Mouse (Mus musculus) kidney, adult 8-10 months (tissue): ENCODE measurements around the gene Ift172.
A peak's percentile ranks its signal among the peaks of the same experiment; 100 is the strongest.

ENCODE experiments used
- DNase-seq, 2 experiments: peaks; one replicate each; pipeline ENCODE4 v3.0.0; 2022

The Ift172 gene

DNA sequence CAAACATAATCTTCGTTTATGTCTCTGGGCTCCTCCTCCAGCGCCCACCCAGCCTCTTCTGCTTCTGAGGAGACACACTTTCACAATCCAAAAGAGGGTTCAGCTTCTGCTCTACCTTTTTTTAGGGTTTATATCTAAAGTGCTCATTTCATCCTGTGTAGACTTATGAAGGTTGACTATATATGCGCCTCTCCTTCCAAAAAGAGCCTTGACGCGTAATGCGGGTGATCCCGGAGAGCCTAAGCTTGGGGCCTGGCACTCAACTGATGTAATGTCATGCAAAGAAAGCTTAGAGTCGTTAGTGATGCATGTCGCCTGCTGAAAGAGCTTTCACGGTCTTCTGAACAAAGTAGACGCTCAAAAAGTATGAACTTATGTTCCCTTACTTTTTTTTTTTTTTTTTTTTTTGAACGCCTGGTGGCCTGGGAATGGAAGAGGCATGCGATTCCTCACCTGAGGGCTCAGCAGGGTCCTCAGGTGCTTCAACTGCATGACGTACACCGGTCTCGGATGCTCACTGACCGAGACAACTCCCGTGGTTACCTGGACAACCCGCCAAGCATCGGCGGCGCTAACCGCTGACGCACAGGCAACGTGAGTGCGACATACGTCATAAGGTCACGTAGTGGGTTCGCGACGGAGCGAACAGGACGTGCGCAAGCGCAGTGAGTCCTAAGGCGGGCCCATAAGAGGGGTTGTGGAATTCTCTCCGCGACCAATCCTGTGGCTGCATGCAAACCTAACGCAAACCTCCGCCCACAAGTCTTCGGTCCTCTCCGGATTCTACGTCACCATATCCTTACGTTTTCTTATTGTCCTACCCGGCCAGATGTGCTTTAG is at the start of gene Ift172:
TSS of gene Ift172 (minus strand) at position 596 of the 840 bp plus-strand sequence.
- peak; percentile 97 for DNase-seq

GRCm38 (mm10) chr5:31328255-31328654 is 37.3 kb upstream of the Ift172 start:
- peak; percentile 67 to 72 for DNase-seq

GRCm38 (mm10) chr5:31326850-31327249 is 35.9 kb upstream of the Ift172 start:
- DNase-seq: peak in 1 of 2 experiments; percentile 15

DNA sequence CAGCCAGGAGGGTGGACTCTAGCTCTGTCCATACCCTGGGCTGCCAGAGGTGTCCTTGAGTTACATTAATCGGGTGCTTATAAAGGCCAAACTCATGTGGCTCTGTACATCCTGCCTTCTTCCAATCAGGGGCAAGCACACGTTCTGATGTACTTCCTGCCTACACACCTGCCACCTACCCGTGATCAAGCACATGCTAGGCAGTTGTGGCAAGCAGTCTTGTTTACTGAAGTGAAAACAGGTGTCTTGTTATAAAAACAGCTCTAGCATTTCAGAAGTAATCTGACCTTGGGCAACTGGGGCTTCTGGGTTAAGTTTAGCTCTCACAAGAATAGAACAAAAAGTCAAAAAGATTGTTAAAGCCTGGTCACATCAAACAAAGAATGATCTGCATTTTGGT is 33.2 kb upstream of the Ift172 start:
- no peak for DNase-seq

DNA sequence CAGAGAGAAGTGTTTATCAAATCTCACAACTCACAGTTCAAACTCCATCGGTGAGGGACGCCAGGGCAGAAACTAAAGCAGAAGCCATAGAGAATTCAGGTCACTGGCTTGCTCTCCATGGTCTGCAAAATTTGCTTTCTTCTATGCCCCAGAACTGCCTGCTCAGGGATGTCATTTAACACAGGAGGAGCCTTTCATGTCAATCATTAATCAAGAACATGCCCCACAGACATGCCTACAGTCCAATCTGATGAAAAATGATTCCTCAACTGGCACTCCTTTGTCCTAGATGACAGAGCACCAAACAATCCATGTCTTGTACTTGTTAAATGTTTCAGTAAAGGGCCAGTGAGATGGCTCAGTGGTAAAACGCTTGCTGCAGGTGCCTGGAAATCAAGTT is 31.9 kb upstream of the Ift172 start:
- DNase-seq: peak; percentile 13 to 24

GRCm38 (mm10) chr5:31312806-31313205 is 21.9 kb upstream of the Ift172 start:
- no peak for DNase-seq

DNA sequence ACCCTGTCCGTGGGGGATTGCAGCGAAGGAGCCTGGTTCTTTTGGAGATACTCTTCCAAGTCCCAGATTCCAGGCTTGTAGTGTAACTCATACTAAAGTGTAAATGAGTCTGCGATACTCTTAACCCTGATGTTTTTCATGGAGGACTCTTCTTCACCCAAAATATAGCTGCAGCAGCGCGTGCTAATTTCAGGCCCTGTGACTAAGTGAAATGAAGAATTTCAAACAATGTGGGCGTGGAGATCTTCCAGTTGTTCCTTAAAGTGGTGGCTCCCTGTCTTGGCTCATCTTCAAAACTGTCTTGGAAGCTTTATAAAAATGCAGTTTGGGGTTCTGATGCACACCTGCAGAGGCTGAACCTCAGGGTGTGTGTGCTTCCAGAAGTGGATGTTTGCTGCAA is 12.2 kb upstream of the Ift172 start:
- DNase-seq: no peak

- DNase-seq: no peak
Observed at GRCm38 (mm10) chr5:31301866-31302265, 10.9 kb upstream of the Ift172 start.

GRCm38 (mm10) chr5:31298486-31298885 is 7.6 kb upstream of the Ift172 start:
- no peak for DNase-seq

DNA sequence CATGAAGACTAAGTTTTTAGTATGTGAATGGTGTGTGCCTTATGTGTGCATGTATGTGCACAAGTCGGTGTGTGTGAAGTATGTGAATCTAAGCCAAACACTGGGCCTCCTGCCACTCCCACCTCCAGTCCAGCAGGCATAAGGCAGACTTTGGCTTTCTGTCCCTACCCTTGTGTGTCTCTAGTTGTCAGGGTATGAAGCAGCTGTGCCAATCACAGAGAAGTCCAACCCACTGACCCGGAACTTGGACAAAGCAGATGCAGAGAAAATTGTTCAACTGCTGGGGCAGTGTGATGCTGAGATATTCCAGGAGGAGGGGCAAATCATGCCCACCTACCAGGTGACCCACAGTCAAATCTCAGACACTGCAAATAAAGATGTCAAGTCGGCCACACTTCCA is 7.1 kb upstream of the Ift172 start:
- peak in 1 of 2 experiments; percentile 13 for DNase-seq

DNA sequence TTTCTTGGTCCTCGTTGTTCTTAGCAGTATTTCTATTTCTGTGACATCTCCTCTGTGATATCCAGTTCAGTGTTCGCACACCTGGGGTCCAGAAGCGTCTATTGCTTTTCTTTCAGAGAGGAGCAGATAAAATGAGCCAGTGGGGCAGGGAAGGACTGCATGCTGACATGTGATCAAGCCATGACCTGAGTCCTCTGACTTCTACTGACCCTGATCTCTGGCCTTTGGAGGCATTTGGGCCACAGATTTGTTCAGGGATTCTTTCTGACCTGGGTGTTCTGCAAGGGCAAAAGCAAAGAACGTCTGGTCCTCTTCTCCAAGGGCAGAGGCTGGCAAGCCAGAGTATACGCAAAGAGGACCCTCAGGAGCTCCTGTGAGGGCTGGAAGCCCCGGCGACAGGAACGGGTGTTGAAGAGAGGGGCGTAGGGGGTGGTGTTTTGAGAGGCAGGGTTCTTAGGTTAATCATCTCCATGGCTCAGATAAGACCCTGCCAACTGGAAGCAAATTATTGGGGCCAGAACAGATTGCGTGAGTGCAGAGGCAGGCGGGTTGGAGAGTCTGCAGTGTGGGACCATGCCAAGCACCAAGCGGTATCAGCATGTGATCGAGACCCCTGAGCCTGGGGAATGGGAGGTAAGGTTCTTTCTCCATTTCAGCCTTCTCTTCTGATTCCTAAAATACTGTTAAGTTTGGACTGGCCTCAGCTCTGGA is 6.3 kb upstream of the Ift172 start, which contains the start of gene Gckr:
TSS of gene Gckr (plus strand) at position 397 of the 711 bp plus-strand sequence.
- no peak for DNase-seq

DNA sequence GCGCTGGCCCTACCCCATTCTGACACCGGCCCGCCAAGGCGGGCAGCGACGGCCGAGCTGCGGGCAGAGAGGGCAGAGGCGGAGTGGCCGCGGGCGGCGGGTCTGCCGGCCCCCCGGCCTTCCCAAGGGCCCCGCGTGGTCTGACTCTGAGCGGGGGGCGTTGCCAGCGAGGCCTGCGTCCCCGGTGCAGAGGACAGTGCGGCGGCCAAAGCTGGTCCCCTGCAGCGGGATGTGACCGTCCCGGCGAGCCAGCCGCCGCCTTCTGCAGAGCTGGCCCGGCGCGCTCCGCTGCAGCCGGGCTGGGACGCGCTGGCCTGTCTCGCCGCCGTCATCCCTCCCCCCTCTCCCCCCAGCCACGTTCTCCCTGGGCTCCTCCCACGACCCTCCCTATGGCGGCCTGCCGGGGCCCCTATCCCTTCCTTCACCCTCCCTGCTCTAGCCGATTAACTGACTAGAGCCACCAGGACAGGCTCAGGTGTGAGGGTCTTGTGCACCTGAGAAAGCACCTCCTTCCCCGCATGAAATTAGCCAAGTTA is 4.8 kb upstream of the Ift172 start, which contains the start of gene Fndc4:
TSS of gene Fndc4 (minus strand) at position 475 of the 536 bp plus-strand sequence.
- no peak for DNase-seq

GRCm38 (mm10) chr5:31294964-31295605 is 4.2 kb upstream of the Ift172 start:
- DNase-seq: no peak

DNA sequence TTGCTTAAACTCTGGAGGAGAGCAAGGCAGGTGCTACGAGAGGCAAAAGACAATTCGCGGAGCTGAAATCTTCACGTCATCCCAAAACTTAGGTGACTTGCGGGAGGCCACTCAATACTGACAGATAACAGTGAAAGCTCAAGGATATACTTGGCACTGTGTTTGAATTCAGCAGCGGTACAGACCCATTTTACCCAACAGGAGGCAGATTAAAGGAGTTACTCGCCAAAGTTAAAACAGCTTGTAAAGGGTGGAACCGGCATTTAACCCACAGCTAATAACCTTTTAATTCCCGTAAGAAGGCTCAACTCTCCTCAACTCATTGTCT is 409 bp upstream of the Ift172 start:
- no peak for DNase-seq

DNA sequence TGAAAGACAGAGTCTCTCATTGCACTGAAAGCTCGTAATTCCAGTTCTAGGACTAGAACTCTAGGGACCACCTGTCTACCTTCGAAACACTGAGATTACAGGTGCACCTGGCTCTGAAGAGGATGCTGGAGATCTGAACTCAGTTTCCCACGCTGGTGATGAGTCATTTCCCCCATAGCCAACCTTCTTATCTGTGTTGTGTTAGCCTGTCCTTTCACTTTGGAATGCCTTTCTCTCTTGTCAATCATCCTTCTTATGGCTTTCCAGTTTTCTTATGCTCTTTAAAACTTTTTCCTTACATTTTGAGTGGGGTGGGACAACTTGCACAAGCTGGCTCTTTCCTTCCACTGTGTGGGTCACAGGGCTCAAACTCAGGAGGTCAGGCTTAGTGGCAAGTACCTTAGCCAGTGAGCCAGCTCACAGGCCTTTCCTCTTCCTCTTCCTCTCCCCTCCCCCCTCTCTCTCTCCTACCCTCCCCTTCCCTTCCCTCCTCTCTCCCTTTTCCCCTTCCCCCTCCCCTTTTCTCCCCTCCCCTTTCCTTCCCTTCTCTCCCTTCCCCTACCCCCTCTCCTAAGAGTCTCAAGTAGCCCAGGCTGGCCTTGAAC is 1.2 kb downstream of the Ift172 start:
- no peak for DNase-seq

- no peak for DNase-seq
Observed at GRCm38 (mm10) chr5:31288655-31289054, 2.3 kb downstream of the Ift172 start.

DNA sequence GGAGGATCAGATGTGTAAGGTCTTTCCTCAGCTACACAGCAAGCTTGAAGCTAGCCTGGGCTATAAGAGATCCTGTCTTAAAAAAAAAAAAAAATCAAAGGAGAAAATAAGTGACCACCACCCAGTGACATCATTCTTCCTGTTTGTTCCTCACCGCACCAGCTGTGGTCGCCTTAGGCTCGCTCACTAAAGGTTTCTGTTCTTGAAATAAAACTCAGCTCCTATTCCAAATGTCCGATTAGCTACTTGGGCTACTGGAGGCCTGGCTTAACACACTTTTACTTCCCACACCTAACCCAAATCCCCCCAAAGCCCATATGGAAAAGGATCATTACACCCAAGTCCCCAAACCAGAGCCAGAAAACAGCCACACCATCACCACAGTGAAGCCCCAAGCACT is 2.7 kb downstream of the Ift172 start:
- no peak for DNase-seq

DNA sequence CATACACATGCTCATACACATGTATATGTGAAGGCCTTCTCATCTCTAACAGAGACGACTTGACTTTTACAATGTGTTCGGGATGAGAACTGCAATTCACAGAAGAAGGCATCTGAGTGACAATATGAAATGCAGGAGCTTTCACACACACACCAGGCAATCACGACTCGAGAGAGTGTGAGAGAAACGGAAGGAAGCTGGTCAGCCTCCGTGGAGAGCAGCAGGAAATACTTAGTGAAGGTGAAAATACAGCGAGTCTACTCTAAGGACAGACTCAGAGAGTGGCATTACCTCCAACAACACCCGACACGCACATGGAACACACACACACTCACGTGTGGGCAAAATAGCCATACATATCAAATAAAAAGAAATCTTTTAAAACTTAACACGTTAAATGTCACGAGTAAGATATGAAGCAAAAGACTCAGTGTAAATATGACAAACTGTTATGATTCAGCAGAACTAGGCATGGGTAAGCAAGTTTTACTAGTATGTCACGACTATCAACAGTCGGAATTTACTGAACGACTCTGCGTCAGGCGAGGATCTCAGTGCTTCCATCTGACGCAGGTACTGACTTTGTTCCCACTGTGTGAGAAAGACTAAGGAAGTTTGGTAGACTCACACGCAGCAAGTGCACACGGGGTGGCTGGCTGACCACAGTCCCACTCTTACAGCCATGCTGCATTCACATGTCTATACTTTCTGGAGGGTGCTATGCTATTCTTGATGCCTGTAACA is 11.5 kb downstream of the Ift172 start:
- DNase-seq: no peak

- no peak for DNase-seq
Observed at GRCm38 (mm10) chr5:31273018-31273417, 17.9 kb downstream of the Ift172 start.

GRCm38 (mm10) chr5:31267686-31268085 is 23.2 kb downstream of the Ift172 start:
- peak in 1 of 2 experiments; percentile 9 for DNase-seq

DNA sequence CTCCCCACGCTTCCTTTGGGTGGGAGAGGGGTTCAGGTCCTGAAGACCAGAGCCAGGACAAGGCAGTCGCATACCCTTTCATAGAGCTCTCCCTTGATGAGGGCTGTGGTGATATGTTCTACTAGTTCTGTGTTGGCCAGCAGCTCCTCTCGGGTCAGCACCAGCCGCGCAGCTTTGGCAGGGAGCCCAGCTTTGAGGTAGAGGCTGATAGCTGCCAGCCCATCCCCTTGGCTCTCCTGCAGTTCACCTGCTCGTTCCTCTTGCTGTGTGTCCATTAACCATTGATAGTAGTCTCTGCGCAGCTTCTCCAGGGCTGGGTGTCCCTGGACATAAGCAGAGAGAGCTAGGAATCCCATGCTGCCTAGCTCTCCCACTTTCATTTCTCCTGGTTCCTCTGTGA is 24.8 kb downstream of the Ift172 start:
- DNase-seq: no peak

- DNase-seq: no peak
Observed at GRCm38 (mm10) chr5:31257616-31258015, 33.3 kb downstream of the Ift172 start.
